In genomic region chr11:76419179-76419578, GRCm38 (mm10) we compare ENCODE assay signal across 13 mouse cellular contexts. TPM values are rescaled to one million over a fixed set of nuclear protein-coding genes. Genes with fewer than 3 reads are reported as not detected.
A peak's percentile ranks its signal among the peaks of the same experiment; 100 is the strongest.
DNase-seq lines count a peak whose midpoint lies in the region; ATAC-seq lines count a peak whose summit lies in the region.
"Had no signal": no experiment of that assay in that cellular context is flagged by ENCODE, and none has a peak within 500 bp of the region (broad histone marks: within the 10 kb centered on the region; RNA-seq: fewer than 3 reads in every experiment).

No protein-coding gene starts in this region.

- intact Hi-C loops in left cerebral cortex, postnatal 4 days (cut with DNase I): no loop called here
- intact Hi-C loops in left cerebral cortex, postnatal 36 days (cut with DNase I): no loop called here

- H3K4me2 ChIP-seq in heart, embryonic 13.5 days: no peak overlapping the region
- no peak overlapping the region for H3K4me2 ChIP-seq in heart, embryonic 11.5 days

- 0 out of 2 replicates have a peak overlapping the region, but pooled peaks have one; percentile 39 for H3K27ac ChIP-seq in heart, embryonic 13.5 days (replicated peaks)
- H3K27ac ChIP-seq in heart, embryonic 11.5 days (ENCODE audit: low read depth, low read length): no peak overlapping the region
- H3K27ac ChIP-seq: kidney, postnatal 0 days; liver, embryonic 14.5 days had no signal

- H3K9me3 ChIP-seq in heart, embryonic 13.5 days: no peaks in the 10 kb centered on the region
- no peaks in the 10 kb centered on the region for H3K9me3 ChIP-seq in heart, embryonic 11.5 days (replicated peaks; ENCODE audit: control insufficient read depth, low read length)

- no peaks in the 10 kb centered on the region for H3K27me3 ChIP-seq in heart, embryonic 13.5 days (replicated peaks)
- H3K27me3 ChIP-seq in heart, embryonic 11.5 days (ENCODE audit: control insufficient read depth, insufficient read depth, low read length): no peaks in the 10 kb centered on the region

- WGBS in heart, embryonic 13.5 days: 68% methylated on average over 4 of the region's 4 CpGs
- 70% methylated on average over 4 of the region's 4 CpGs for WGBS in heart, embryonic 11.5 days (ENCODE audit: insufficient replicate concordance)

- no peak overlapping the region for H3K4me3 ChIP-seq in heart, embryonic 13.5 days
- H3K4me3 ChIP-seq in heart, embryonic 11.5 days (ENCODE audit: low read depth, low read length): no peak overlapping the region
- H3K4me3 ChIP-seq: erythroblast, embryonic 14.5 days had no signal

- peak; percentile 34 for DNase-seq in left cerebral cortex, postnatal 4 days
- DNase-seq in left cerebral cortex, postnatal 36 days (ENCODE audit: low spot score in 2 of 2): no peak
- peak; percentile 53 for DNase-seq in thymus, postnatal 14 days
- no peak for DNase-seq in thymus, postnatal 0 days (ENCODE audit: low spot score)
- peak; percentile 68 for DNase-seq in thymus, postnatal 4 days
- DNase-seq in ovary, postnatal 10 days (ENCODE audit: low spot score): no peak
- DNase-seq: gastrocnemius, postnatal 14 days; retina, postnatal 1 day had no signal

- ATAC-seq in heart, embryonic 13.5 days (ENCODE audit: extremely low read depth, insufficient number of reproducible peaks, low FRiP score, low TSS enrichment): no peak
- no peak for ATAC-seq in heart, embryonic 11.5 days (replicated peaks; ENCODE audit: insufficient number of reproducible peaks, low FRiP score, low TSS enrichment)

- peaks cover 28% of the 10 kb centered on the region for H3K4me1 ChIP-seq in heart, embryonic 13.5 days
- H3K4me1 ChIP-seq in heart, embryonic 11.5 days (ENCODE audit: control insufficient read depth, insufficient read depth, low read length): no peaks in the 10 kb centered on the region

- H3K9ac ChIP-seq in heart, embryonic 13.5 days: no peak overlapping the region; the same call in 1 of the 2 replicates
- H3K9ac ChIP-seq in heart, embryonic 11.5 days (ENCODE audit: low read depth, low read length): no peak overlapping the region
- H3K9ac ChIP-seq: liver, embryonic 14.5 days had no signal

- peaks cover 95% of the 10 kb centered on the region for H3K36me3 ChIP-seq in heart, embryonic 13.5 days
- H3K36me3 ChIP-seq in heart, embryonic 11.5 days (ENCODE audit: control insufficient read depth, insufficient read depth, low read length): peaks cover 33% of the 10 kb centered on the region

RNA-seq across cellular contexts. Expression of gene Timm22, which starts 12.4 kb away (rescaled TPM):
- polyA plus RNA-seq in heart, embryonic 13.5 days (2015; fragmentation: Nextera tagmentation; extraction: Ambion mirVana): 78.6 and 92.4 TPM in 2 replicates
- polyA plus RNA-seq in heart, embryonic 11.5 days (2014; fragmentation: Nextera tagmentation; extraction: Ambion mirVana): 108 and 110 TPM in 2 replicates
- total RNA-seq in left cerebral cortex, postnatal 4 days (2021): 10 to 100 TPM; 34.1 to 38.0 TPM
- 10 to 100 TPM; 38.3 to 38.4 TPM for total RNA-seq in left cerebral cortex, postnatal 36 days (2021)
- 116 and 117 TPM in 2 replicates for polyA plus RNA-seq in thymus, postnatal 0 days (2015; fragmentation: Nextera tagmentation; extraction: Ambion mirVana)

RNA-seq across cellular contexts. Expression of gene Nxn, which starts 20.2 kb away (rescaled TPM):
- polyA plus RNA-seq in heart, embryonic 13.5 days (2015; fragmentation: Nextera tagmentation; extraction: Ambion mirVana): 23.2 and 23.6 TPM in 2 replicates
- polyA plus RNA-seq in heart, embryonic 11.5 days (2014; fragmentation: Nextera tagmentation; extraction: Ambion mirVana): 21.6 and 24.8 TPM in 2 replicates
- total RNA-seq in left cerebral cortex, postnatal 4 days (2021): 10 to 100 TPM; 12.4 to 15.7 TPM
- total RNA-seq in left cerebral cortex, postnatal 36 days (2021): 10 to 100 TPM; 11.0 to 11.6 TPM
- 32.2 and 33.8 TPM in 2 replicates for polyA plus RNA-seq in thymus, postnatal 0 days (2015; fragmentation: Nextera tagmentation; extraction: Ambion mirVana)

Comparison
In these comparisons a context has a peak if more than half of its experiments do, and no peak if none do; other contexts are left out.
1. DNase-seq: peak in left cerebral cortex, postnatal 4 days (single experiment), thymus, postnatal 14 days (single experiment) and thymus, postnatal 4 days (single experiment); none in left cerebral cortex, postnatal 36 days (0 of 2), thymus, postnatal 0 days (single experiment) and ovary, postnatal 10 days (single experiment).